Mouse (Mus musculus) stomach, postnatal 0 days (tissue): ENCODE measurements around the gene Arsa.
"Not testable (repeated sequence)": the region's sequence is repeated elsewhere in the genome, so short reads cannot be mapped to it uniquely, and the experiment has no call there.

Experiments
- CTCF ChIP-seq: IDR thresholded peaks from 2 replicates; pipeline ENCODE4 v1.5.1; 2016; ENCODE audit warnings: antibody characterized with exemption, low read depth, mild to moderate bottlenecking, moderate library complexity
- EP300 ChIP-seq: optimal IDR thresholded peaks from 2 replicates; pipeline ENCODE3; 2016; ENCODE audit warnings: antibody characterized with exemption

DNA sequence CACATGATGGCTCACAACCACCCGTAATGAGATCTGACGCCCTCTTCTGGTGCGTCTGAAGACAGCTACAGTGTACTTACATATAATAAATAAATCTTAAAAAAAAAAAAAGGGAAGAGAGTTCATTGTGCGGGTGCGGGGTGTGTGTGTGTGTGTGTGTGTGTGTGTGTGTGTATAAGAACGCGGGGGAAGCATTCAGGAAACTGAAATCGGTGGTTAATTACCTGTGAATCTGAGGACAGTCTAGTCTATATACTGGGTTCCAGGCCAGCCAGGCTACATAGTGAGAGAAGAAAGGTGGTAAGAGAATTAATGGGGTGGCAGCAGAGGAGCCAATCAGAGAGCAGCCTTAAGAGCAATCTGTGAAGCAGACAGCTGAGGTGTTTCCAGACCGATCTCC, 46.5 kb downstream of the Arsa start:
- not testable (repeated sequence) for TF ChIP-seq EP300
- TF ChIP-seq CTCF, result peak; percentile 2
